Mouse (Mus musculus): ENCODE data around the gene Efl1. TPM values are rescaled to one million over a fixed set of nuclear protein-coding genes. Genes with fewer than 3 reads are reported as not detected.

Efl1 gene
- polyA plus RNA-seq, 1 experiment from 2014 or later: 21.0 TPM

DNA sequence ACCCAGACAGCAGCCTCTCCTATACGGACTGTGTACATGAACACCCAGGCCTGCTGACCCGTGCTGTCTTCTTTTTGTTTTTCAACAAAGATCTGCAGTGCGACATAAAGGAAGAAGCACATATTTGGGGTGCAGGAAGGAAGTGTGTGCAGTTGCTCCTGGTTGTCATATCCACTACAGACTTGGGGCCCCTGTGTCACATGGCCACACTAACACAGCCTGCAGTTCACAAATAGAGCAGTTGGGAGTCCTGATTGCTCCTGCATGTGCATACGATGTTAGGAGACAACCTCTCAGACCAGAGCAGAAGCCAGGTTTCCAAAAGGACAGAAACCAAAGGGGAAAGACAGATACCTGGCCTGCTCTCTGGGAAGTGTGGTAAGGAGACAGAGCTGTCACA is 172.2 kb downstream of the Efl1 start:
- H3K9me3 ChIP-seq: no peaks in the 10 kb centered on the region
- no peaks in the 10 kb centered on the region for H3K36me3 ChIP-seq
- no peak overlapping the region for H3K4me3 ChIP-seq (replicated peaks)
- no peak overlapping the region for H3K9ac ChIP-seq (replicated peaks)
- ATAC-seq (ENCODE audit: insufficient number of reproducible peaks, insufficient read depth, low FRiP score, low TSS enrichment, low read depth): no peak
- no peak overlapping the region for H3K4me2 ChIP-seq
- H3K4me1 ChIP-seq (replicated peaks): no peaks in the 10 kb centered on the region
- no peaks in the 10 kb centered on the region for H3K27me3 ChIP-seq
- WGBS: 76% methylated on average over 4 of the region's 4 CpGs
- H3K27ac ChIP-seq: no peak overlapping the region

GRCm38 (mm10) chr7:82821501-82821900 is 173.1 kb downstream of the Efl1 start:
- Histone ChIP-seq H3K4me3 (replicated peaks) (no peak overlapping the region), H3K27ac (no peak overlapping the region), H3K9ac (replicated peaks) (no peak overlapping the region), H3K4me2 (no peak overlapping the region), H3K4me1 (replicated peaks) (no peaks in the 10 kb centered on the region), H3K9me3 (no peaks in the 10 kb centered on the region), H3K36me3 (no peaks in the 10 kb centered on the region), H3K27me3 (no peaks in the 10 kb centered on the region)
- ATAC-seq (ENCODE audit: insufficient number of reproducible peaks, insufficient read depth, low FRiP score, low TSS enrichment, low read depth): no peak
- WGBS: 73% methylated on average over 3 of the region's 3 CpGs

GRCm38 (mm10) chr7:82822528-82822927 is 174.1 kb downstream of the Efl1 start:
- Histone ChIP-seq H3K4me3 (replicated peaks) (no peak overlapping the region), H3K36me3 (no peaks in the 10 kb centered on the region), H3K4me1 (replicated peaks) (no peaks in the 10 kb centered on the region), H3K4me2 (no peak overlapping the region), H3K9me3 (no peaks in the 10 kb centered on the region), H3K27ac (no peak overlapping the region), H3K9ac (replicated peaks) (no peak overlapping the region), H3K27me3 (no peaks in the 10 kb centered on the region)
- 77% methylated on average over 1 of the region's 1 CpGs for WGBS
- no peak for ATAC-seq (ENCODE audit: insufficient number of reproducible peaks, insufficient read depth, low FRiP score, low TSS enrichment, low read depth)

Other genes starting within 250 kb of the Efl1 start
- gene Saxo2, start 86 bp upstream of the Efl1 start, polyA plus RNA-seq (2016; fragmentation: Nextera tagmentation; extraction: Ambion mirVana): 5.2 and 6.2 TPM in 2 replicates
- 48.1 and 48.4 TPM in 2 replicates for gene Mex3b, start 218.7 kb downstream of the Efl1 start, polyA plus RNA-seq (2016; fragmentation: Nextera tagmentation; extraction: Ambion mirVana)